Mouse (Mus musculus) small intestine, adult 10 weeks (tissue): ENCODE data around the gene Nmnat1. TPM values are rescaled to one million over a fixed set of nuclear protein-coding genes. Genes with fewer than 3 reads are reported as not detected.

ENCODE experiments used
- polyA plus RNA-seq: library from polyadenylated mRNA; stranded (reverse); fragments of 350-450 nt; fragmentation: Illumina TruSeq; extraction: RNeasy Lipid Tissue Mini Kit (QIAGEN cat#74804); gene quantifications from one replicate; pipeline ENCODE4 v1.2.3, GENCODE M21; 2014; ENCODE audit warnings: low replicate concordance

The Nmnat1 gene
- 5.2 TPM for polyA plus RNA-seq

DNA sequence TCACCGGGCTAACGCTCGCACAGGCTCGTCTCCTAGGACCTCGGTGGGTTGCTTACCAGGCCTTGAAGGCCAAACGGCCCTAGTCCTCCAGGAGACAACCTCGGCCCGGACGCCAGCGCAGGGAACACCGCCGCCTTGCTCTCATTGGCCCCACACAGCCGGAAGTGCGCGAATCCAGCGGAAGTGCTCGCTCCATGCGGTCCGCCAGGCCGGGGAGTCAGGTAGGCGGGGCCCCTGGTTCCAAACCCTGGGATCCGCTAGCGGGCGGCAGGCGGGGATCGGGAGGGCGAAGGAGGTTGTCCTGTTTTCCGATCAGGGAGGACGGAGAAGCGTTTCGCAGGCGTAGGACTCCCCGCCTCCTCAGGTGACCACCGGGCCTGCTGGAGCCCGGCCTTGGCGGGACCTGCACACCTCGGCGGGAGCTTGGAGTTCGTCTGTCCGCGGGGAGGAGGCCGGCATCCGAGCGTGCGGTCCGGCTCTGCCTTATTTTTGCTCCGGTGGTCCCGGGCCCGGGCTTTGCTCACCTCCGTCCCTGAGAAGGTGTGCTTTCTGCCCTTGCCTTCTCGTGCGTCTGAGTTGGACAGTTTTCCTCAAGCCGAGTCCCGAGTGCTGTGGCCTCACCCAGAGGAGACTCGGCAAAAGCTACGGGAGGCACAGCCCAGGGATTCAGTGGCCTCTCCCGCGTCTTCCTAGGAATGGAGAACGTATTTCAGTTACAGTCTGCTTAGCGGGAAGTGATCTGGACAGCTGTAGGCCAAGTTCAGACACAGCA is at the start of gene Nmnat1, which contains the start of gene Lzic:
Gene Nmnat1, minus strand, starts transcription at position 150 of the 772 bp plus-strand sequence.
Gene Lzic, plus strand, starts transcription at position 177 of the 772 bp plus-strand sequence.

GRCm38 (mm10) chr4:149517868-149518340 is 32.9 kb upstream of the Nmnat1 start, which contains the start of gene Ctnnbip1:
Gene Ctnnbip1 (plus strand): TSS chr4:149518236.

GRCm38 (mm10) chr4:149477078-149477477 is 7.9 kb downstream of the Nmnat1 start, which contains the start of gene Tmem274:
Gene Tmem274 (plus strand): TSS chr4:149477378.

GRCm38 (mm10) chr4:149454879-149455278 is 30.1 kb downstream of the Nmnat1 start, which contains the start of gene Rbp7:
Gene Rbp7 (minus strand): TSS chr4:149454978.

DNA sequence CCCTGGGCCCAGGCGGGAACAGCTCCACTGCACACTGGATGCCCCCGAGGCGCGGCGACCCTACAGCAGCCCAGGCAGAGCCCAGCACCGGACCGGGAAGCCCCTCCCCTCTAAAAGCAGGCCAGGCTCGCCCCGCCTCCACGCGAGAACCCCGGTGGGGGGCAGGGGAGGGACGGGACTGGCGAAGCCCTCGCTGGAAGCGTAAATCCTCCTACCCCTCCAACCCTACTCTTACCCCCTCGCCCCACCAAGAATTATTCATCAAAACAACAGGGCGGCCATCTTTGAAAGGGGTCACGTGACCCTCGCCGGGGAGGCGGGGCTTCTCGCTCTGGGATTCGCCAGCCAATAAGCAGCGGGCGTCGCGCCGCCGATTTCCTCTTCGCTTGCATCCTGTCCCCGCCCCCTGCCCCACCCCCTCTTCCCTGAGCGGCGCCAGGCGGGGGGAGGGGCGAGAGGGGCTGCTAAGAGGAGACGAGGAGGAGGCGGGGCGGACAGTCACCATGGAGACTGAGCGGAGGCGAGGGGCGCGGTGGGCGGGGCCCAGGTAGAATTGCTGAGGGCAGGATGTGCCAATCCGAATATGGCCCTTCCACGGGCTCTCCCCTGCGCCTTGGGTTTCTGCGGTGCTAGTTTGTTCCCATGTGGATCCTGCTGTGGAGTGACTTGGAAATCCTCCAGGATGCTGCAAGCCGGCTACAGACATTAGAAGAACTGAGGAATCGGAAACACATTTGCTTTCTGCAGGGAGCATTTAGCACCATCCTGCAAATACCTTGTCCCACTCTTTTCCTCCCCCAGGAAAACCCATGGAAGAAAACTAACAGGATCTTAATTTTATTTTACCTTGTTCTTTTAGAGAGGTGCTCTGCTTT is 58.4 kb downstream of the Nmnat1 start, which contains the start of gene Ube4b:
Gene Ube4b, minus strand, starts transcription at position 425 of the 875 bp plus-strand sequence.

Other genes starting within 250 kb of the Nmnat1 start
- gene Kif1b, start 177.5 kb downstream of the Nmnat1 start, polyA plus RNA-seq = 42.9 TPM
- gene Ube4b, start 58.5 kb downstream of the Nmnat1 start, polyA plus RNA-seq = 47.1 TPM
- gene Rbp7, start 30.2 kb downstream of the Nmnat1 start, polyA plus RNA-seq = 13.6 TPM
- not detected for gene Tmem274, start 7.8 kb downstream of the Nmnat1 start, polyA plus RNA-seq
- 43.1 TPM for gene Lzic, start within 50 bp of the Nmnat1 start, polyA plus RNA-seq
- gene Ctnnbip1, start 33.0 kb upstream of the Nmnat1 start, polyA plus RNA-seq = 10.2 TPM
- gene Clstn1, start 101.3 kb upstream of the Nmnat1 start, polyA plus RNA-seq = 11.8 TPM
- 1.4 TPM for gene Pik3cd, start 217.4 kb upstream of the Nmnat1 start, polyA plus RNA-seq